Mouse (Mus musculus) testis, adult 2 months (tissue): ENCODE data around the gene Entpd1.

ENCODE experiments used
- CTCF ChIP-seq: fragments of 200-500 bp; IDR thresholded peaks from 2 replicates; pipeline ENCODE4 v1.5.1; 2012; ENCODE audit warnings: low read depth, mild to moderate bottlenecking, inconsistent platforms, low read length, moderate library complexity; ENCODE audit not compliant: control insufficient read depth, insufficient read depth, insufficient replicate concordance
- POLR2A ChIP-seq: fragments of 200-500 bp; IDR thresholded peaks from 2 replicates; pipeline ENCODE4 v1.6.1; 2012; ENCODE audit warnings: low read depth, mild to moderate bottlenecking, inconsistent platforms, low read length, moderate library complexity; ENCODE audit not compliant: control insufficient read depth

GRCm38 (mm10) chr19:40722137-40723038 is 110.2 kb downstream of the Entpd1 start:
- TF ChIP-seq CTCF (no peak; the same call in 1 of the 2 replicates), POLR2A (no peak)
